Mouse (Mus musculus): ENCODE measurements at regions not wholly inside any gene's neighbourhood (a gene's known extent, or its start where the extent isn't known, plus 50 kb on each side); places are given as distances from the start of the nearest gene placed in this dataset.
A peak's percentile ranks its signal among the peaks of the same experiment; 100 is the strongest.

DNA sequence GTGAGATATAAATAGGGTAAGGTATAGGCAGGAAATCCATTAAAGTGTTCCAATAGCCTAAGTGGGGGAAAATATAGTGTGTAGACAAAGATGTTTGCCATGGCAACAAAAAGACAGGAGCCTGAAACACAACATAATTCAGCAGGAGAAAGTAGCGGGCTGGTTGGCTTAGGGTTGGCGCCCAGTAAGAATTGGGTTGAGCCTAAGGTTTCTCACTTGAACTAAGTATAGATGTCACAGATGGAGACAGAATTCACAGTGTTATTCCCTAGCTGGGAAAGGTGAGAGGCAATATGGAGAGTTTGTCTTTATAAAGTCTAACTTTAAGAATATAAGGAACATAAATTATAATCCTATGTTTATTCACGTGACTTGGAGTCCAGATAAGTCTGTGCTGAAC lies 64.8 kb upstream of the Ogfrl1 start:
- DNase-seq (ENCODE audit: low spot score), result no peak

DNA sequence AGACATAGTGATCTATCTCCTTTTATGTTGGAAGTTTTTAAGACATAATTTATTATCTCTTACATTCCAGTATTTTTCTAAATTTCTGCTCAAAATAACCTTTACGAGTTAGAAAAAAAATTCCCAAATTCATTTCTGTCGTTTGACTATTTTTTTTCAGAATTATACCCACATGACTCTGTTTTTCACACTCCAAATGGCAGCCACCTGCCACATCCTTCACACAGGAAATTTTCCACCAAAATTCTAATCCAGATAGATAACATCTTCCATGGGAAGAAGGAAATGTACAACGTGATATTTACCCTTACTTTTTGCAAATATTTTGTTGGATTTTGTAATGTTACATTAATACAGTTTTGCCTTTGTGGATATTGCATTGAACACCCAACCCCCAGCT lies 66.5 kb upstream of the Ogfrl1 start:
- no peak for DNase-seq (ENCODE audit: low spot score)

DNA sequence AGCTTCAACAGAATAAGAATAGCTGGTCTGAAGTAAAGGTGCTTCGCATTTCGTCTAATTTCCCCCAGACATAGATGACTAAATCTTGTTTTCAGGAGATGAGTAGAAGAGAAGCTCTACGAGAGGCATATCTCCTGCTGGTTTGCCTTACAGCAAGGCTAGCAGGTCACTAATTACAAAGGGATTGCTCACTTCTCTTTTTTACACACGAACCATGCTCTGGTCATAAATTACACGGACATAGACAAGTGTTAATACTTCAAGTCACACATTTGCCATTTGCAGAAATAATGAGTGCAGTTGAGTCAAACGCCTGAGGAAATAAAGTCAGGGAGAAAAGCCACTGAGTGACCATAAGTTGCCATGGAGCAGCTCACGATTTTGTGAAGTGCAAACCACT lies 68.8 kb upstream of the Ogfrl1 start:
- DNase-seq (ENCODE audit: low spot score), result no peak

DNA sequence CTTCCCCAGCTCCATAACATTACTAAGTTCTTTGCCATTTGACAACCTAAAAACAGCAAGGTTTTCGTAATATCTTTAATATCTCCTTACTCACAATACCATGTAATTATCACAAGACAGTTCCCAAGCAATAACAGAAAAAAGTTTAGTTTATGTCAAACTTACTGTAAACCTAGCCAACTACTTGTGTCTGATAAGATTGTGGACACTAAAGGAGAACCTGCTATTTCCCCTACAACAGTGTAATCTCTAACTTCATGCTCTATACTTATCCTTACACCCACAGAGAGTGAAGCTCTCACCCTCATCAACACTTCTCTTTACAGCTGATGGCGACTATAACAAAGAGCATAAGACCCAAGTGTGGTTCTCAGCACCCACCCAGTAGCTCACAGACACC lies 69.8 kb upstream of the Ogfrl1 start:
- DNase-seq (ENCODE audit: low spot score), result no peak

DNA sequence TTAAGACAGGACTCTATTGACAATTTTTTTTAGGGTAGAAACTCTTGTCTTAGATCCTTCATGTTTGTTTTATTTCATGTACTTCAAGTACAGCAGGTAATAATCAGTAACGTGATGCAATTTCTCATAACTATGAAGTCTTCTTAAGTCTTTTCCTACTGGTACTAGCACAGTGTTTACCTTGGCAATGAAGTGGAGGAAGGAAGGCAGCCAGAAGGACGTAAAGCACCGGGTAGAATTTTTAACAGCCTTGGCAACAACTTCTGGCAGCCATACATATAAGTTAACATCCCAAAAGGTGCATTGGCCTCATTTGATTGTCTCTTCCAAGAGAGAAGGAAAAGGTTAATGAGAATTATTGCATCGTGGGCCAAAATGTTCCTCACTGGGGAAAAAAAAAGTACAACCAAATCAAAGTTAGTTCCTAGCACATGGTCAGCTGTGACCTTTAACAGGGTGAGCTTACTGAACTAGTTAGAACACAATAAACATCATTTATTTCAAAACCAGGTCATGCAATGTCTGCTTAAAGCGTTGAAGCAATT lies 83.3 kb upstream of the Ogfrl1 start:
- no peak for DNase-seq (ENCODE audit: low spot score)

DNA sequence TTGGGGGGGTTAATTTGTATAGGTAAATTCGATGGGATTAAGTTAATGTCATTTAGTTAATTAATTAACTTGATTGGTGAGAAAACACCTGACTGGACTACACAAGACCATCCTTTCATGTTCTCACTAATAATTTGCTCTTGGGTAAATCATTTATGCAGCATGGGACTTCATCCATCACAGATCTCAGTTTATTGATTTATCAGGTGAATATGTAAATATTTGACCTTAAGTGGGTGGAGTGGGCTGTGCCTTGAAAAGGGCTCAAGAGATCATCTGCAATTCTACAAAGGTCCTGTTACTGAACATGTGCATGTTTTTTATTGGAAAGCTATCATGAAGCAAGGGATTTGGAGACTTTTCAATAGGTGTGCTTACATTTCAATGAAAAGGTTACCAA lies 87.0 kb upstream of the Ogfrl1 start:
- no peak for DNase-seq (ENCODE audit: low spot score)

DNA sequence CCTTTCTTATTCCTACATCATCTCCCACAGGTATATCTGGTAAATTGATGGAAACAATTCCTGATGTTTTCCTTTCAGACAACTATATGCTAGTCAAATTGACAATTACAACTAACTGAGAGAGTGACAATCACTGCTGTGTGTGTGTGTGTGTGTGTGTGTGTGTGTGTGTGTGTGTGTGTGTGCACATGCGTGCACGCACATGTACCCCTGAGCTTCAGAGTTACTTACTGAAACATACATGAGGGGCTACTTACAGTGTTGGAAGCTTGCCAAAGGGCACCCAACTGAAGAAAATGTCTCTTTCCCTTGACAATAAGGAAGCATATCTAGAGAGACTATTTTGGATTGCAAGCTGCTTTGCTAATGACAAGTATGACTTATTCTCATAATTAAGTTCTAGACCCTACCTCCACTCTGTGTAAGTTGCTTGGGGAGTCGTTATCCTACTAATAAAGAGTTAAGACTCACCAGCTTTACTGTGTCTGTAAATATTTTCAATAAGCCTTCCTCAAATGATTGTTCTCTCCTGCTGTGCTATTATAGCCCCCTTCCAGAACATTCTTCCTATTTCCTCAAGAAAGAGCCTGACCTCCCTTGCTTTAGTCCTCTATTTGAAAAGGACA lies 87.7 kb upstream of the Ogfrl1 start:
- no peak for DNase-seq (ENCODE audit: low spot score)

DNA sequence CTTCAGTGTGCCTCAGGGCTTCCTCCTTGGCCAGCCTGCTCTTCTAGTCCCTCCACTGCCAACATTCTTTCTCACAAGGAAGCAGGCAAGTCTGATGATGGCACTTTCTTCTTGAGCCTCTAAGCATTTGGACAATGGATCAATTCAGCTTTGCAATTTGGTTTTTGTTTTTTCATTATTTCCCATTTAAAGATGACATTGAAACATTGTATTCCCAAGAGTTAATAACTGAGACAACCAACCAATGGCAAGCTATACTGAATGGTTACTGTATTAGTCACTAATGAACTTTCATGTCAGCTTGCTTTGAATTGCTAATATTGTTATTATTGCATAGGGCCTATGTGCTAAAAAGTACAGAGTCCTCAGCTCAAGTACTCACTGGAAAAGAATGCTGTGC lies 89.5 kb upstream of the Ogfrl1 start:
- no peak for DNase-seq (ENCODE audit: low spot score)

DNA sequence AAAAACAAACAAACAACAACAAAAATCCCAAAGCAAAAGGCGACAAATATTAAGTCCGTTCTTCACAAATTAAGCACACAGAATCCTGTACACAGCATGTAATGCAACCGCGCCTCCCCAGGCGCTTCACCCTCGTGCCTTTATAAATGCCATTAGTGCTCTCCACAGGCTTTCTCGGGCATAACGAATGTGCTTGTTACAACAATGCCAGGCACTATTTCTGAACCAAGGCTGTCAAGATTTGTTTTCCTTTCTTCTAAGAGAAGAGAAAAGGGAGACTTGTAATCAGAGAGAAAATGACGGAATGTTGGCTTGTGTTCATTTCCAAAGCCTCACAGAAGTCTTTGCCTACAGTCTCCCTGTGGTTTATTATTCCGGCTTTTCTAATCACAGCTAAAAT lies 93.1 kb upstream of the Ogfrl1 start:
- DNase-seq (ENCODE audit: low spot score), result no peak

DNA sequence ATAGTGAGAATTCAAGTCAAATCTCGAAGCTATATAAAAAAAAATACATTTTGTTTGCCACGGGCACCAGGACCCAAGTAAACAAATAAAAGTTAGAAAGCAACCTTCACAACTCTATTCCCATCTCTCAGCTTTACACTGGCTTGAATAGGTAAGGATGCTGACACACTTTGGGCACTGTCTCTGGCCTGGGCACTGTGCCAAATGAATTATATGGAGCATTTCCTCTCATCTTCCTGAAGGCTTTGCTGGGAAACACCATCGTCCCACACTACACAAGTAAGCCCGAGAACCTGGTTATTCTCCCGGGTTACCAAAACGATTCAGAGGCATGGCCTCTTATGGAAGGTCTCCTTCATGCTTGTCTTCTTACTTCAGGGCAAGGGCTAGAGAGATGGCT lies 93.5 kb upstream of the Ogfrl1 start:
- no peak for DNase-seq (ENCODE audit: low spot score)

DNA sequence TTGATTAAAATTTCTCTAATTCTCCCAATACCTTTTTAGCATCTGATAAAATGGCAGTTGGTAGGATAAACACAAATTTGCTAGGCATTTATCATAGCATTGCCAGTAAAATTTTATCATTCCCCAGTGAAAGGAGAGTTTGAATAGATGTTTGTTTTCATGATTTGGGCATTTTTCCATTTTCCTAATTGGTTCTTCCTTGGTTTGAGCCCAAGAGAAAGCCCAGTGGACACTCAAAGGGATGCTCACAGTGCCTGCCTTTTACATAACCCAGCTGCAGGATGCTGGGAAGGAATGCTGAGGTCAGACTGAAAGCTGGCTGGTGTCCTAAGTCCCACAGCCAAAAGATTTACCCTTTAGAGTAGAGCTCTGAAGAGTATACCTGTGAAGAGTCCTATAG lies 95.4 kb upstream of the Ogfrl1 start:
- no peak for DNase-seq (ENCODE audit: low spot score)

DNA sequence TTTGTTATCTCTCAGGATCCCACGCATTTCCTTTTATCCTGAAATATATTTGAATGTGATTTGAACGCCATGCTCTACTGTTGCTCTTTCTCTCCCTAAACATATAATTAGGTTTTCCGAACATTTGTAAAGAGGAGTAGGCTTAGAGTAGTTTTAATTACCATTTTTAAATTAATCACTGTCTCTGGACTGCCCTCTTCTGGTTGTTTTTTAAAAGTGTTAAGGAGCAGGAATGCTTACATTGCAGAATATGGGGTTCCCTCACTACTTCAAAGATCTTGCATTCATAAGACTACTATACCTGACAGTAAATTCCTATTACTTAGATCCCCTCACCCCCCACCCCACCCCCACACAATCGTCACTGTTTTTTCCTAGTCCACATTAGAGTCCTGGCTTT lies 97.8 kb upstream of the Ogfrl1 start:
- peak; percentile 33 for DNase-seq (ENCODE audit: low spot score)

DNA sequence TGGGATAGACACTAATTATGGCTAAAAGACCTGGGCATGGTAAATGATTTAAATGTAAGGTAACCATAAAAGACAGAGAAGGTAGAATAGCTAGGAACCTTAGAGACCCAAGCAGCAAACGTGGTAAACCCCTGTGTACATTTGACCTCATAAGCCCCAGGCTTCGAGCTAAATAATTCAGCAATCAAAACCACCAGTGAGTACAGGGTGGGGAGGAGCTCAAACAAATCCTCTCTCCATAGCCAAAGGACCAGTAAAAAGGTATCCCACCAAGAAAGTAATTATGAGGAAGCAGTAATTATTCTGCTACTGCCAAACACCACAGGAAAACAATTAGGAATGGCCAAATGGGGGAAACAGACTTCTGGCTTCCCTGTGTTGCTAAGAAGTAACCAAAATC lies 122.5 kb upstream of the Ogfrl1 start:
- no peak for DNase-seq (ENCODE audit: low spot score)

DNA sequence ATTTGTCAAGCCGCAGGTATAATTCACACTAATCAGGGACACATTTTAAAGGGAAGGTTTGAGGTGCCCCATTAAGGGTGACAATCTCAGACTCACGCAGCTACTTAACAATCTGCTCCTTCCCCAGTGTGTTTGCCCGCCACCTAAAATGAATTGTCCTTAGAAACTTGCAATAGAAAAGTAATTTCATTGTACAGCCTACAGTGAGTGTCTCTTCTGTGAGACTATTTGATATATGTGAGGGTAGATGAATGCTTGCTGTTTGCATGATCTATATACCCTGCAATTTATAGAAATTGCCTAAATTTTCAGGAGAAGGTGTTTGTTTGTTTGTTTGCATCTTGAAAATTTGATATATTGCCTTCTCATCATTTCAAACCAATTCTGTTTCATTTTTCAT lies 135.1 kb upstream of the Ogfrl1 start:
- DNase-seq (ENCODE audit: low spot score), result peak; percentile 7

DNA sequence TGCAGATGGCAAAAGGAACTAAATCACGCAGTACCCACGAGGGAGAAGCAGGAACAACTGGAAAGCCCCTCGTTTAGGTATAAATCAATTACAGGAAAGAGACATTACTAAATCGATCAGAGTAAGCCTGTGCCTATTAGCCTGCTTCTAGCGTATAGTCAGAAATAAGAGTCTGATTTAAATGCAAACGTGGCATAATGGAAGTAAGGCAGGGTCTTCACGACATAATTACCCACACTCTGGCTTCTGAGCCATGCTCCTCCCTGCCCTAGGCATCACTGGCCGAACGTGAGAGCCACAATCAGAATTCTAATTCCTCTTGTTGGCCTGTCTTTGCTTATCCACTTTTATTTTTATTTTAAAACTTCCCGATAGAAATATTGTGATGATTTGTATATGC lies 139.0 kb upstream of the Ogfrl1 start:
- no peak for DNase-seq (ENCODE audit: low spot score)

DNA sequence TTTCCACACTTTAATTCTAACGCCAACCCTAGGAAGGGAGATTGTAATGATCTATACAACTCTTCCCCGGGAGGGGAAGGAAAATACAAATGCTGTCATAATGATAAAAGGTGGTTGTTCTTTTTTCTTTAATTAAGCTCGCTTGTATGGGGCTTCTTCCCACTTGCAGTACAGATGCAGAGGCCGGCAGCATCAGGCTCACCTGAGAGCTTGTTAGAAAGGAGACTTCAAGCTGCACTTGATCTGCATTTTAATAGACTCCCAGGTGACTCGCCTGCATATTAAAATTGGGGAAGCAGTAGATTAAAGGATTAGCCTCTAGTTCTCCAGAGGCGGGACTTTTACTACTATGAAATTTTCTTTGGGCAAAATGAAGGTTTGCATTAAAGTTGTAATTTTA lies 140.8 kb upstream of the Ogfrl1 start:
- no peak for DNase-seq (ENCODE audit: low spot score)

DNA sequence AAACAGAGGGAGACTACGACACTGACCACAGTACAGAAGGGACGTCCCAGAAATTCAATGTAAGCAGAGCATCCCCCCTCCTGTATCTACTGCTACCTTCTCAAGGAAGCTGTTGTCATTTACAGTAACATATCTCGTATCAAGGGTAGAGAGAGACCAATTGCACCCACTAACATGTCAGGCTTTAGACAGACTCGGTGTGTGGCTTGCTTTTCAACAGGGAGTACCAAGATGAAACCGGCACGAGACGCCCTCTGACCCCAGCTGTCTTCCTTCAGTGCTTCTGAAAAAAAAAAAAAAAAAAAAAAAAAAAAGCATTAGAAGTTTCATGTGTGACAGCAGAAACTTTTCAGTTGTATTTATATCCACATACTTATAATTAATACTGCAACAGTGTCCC lies 143.0 kb upstream of the Ogfrl1 start:
- no peak for DNase-seq (ENCODE audit: low spot score)

DNA sequence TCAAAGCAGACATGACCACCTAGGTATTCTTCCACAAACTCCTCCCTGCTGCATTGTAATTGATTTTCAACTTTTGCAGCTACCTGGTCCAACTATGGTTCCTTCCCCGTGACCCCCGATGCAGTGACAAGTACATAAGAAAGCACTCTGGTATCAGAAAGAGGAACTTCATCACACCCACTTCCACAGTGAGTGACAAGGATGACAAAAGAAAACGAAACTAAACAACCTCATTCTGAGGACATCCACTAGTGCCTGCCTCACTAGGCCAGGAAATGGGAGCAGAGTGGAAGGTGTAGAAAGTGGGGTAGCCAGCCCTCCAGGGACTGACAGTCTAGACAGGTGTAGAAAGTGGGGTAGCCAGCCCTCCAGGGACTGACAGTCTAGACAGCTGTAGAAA lies 158.2 kb upstream of the Ogfrl1 start:
- DNase-seq (ENCODE audit: low spot score), result no peak

DNA sequence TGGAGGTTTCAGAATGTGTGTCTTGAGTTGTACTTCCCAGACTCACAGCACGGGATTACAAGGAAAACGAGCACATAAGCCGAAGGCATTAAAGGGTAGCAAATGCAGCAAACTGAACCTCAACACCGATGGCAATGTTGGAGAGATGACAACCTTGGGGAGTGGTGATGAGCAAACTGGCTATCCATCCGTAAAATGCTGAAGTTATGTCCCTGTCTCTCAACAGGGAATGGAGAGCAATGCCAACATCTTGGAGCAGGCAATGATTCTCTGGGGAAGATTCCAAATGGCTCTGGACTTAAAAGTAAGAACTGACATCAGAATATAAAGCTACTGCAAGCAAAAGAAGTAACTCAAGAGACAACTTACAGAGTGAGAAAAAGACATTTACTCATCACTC lies 170.5 kb upstream of the Ogfrl1 start:
- no peak for DNase-seq (ENCODE audit: low spot score)

DNA sequence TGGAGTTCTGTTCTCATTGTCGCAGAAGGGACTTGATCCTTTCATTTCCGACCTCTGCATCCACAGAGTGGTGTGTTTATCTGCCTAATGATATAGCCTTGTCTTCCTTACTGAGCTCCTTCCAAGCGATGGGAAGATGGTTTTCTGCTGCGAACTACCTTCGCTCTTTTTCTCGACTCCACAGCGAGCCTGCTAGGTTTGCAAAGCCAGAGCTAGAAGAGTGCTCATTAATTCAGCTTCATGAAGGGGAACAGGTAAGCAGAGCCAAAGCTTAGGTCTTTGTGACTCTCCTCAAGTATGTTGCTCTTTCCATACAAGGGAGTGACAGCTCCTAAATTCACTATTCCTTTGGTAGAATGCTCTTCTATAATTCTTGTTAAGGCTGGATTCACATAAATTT lies 176.9 kb upstream of the Ogfrl1 start:
- no peak for DNase-seq (ENCODE audit: low spot score)

DNA sequence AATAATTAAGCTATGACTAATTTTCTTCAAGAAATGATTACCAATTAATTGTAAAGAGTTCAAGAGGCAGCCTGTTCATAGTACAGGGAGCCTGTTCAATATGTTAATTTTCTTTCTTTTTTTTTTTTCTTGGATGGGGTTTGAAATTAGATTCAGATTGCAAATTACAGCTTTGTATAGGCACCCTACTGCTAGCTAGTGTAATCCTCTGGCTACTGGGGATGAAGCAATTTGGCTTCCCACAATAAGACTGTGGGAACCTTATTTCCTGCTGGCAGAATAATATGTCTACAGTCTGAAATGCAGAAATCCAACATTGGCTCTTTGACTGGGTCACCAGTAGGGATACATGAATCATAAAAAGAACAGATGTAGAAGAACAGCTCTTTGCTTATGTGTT lies 177.4 kb upstream of the Ogfrl1 start:
- DNase-seq (ENCODE audit: low spot score), result no peak

DNA sequence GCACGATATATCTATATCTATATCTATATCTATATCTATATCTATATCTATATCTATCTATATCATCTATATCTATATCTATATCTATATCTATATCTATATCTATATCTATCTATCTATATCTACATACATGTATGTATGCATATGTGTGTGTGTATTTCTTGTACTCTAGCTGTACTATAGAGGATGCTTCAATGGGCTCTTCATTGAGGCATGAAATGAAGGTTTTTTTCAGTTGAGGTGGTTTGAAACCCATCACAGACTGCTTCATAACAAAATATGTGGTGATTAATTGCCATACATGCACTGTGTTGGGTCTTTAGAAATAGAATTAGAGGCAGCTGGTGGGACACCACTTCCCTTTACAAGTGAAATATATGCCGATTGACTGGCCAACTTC lies 177.9 kb upstream of the Ogfrl1 start:
- DNase-seq (ENCODE audit: low spot score), result no peak

DNA sequence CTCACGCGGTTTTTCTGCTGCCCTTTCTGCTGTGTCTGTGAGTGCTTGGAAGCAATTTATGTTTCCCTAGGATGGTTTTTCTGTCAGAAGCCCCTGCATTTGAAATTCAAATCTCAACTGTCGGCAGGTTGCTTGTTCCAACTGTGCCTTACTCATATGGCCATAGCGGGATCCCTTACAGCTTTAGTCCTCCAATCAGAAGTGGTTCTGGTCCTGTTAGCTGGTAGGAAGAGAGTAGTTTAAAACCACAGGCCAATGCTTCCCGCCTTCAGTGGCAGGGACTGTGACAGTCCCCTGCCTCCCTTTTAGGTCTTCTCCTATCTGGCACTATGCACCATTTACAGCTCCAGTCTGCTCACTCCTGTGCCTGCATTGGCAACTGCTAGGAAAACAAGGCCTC lies 178.6 kb upstream of the Ogfrl1 start:
- no peak for DNase-seq (ENCODE audit: low spot score)

DNA sequence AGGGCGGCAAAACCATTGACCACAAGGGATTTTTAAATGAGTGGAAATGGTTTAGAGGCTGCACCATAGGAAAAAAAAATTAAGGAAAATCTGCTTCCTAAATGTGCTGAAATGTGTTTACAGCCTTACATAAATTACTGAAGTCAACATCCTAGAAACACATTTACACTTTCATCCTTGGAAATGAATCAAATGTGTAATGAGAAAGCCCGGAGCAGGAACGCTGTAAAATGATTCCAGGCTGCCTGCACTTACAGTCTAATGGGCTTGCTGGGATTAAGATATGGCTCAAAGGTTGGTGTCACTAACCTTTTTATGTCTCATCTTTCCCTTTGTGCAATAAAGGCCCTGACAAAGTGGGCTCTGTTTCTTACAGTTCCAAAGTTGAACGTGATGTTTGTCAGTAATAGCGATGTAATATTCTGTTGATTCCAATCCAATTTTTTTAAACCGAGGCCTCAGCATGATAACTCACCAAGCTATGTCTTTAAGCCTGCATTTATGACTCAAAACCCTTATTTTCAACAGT lies 172.1 kb upstream of the B3gat2 start:
- DNase-seq (ENCODE audit: low spot score), result no peak

All from c-Kit-positive CD71-positive TER-119-positive erythroid progenitor cells, embryonic 14.5 days (primary cell).